Mouse (Mus musculus) layer of hippocampus, postnatal 14 days (tissue): ENCODE data around the gene Sipa1l1. TPM values are rescaled to one million over a fixed set of nuclear protein-coding genes. Genes with fewer than 3 reads are reported as not detected.

Experiments
- DNase-seq, 2 experiments: peaks; one replicate each; pipeline ENCODE4 v3.0.0; 2021 to 2022; ENCODE audit warnings: low spot score in 2 of 2, mixed read lengths in 1 of 2
- total RNA-seq, 2 experiments: library from RNA; stranded (reverse); gene quantifications; 2 replicates each; pipeline ENCODE4 v1.2.3; 2021

Sipa1l1 gene
- total RNA-seq, 2 experiments from 2014 or later = 159 to 165 TPM

DNA sequence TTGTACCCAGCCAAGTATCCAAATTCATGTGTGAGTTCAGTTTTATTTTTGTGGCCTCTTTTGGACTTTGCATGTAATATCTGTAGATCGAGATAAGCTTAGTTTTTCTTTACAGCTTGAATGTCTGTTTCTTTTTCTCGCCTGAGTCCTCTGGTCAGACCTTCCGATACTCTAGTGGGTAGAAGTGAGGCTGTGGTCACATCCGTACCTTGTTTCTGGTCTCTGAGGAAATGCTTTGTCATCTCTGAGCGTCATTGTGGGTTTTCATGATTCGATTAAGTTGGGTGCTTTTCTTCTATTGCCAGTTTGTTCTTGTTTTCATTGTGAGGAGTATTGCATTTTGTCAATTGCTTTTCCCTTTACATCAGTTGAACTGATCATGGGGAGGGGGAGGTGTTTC lies 76.1 kb downstream of the Sipa1l1 start:
- no peak for DNase-seq

DNA sequence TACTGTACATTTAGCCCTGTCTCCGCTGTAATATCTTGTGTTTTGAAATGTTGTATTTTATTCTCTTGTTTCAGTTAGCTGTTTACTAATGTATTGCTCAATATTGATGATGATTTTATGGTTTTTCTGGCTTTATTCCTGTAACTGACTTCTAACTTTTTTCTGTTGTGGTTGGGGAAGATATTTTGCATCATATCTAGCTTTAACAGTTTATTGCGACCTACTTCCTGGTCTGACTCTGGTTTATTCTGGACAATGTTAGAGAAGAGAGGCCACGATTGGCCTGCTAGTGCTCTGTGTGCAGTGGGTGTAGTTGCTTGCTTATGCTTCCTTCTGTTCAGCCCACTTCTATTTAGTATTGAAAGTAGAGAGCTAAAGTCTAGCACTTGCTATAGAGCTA lies 77.3 kb downstream of the Sipa1l1 start:
- DNase-seq = no peak

DNA sequence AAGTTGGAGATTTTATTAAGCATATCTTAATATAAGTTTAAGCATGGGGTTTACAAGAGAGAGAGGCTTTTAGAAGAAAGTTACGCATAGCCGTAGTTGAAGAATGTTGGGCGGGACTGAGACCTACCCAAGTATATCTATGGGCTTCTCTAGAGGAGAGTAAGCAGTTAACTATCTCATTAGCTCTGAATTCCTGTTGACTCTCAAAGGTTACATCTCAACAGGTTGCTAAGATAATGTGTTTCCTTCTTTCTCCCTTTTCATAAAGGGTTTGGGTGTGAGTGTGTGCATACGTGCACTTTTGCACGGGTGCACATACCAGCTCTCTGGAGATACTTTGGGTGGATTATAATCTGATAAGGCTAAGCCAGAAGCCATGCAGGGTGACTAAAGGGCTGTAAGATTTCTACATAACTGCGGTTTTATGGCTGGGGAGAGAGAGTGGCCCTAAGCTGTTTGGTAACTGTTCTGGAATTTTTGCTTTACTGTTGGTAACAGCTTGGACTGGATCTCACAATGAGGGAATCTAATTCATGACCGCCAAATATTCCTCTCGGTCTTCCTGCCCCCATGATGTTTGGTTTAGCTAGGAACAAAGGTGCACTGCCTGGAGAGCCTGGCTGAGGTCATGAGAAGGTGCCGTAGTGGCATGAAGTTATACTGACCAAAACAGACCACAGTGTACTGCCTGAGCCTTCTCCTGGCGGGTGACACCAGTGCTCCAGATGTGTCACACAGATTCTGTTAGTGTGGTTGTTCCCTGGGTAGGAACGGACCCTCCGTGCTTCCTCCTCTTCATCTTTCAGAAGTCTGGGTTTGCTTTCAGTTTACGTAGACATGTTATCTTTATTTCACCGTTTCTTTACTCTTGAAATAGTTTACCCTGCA lies 78.5 kb downstream of the Sipa1l1 start:
- DNase-seq = no peak

DNA sequence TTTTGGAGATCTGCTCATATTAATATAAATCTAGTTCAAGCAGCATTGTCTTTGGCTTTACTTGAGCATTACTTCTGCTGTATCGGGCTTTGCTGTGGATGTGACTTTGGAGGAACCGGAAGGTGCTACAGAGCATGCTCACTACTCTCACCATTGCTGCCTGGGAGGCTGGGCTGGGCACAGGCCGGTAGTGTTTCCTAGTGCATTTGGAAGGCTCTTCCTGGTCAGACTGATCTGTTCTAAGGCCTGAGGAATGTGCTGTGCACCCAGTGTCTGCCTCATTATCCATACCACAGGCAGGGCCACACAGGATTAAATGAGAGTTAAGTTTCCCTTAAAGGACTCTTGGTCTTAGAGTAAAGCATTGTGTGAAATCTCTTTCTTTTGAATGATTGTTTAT lies 79.4 kb downstream of the Sipa1l1 start:
- no peak for DNase-seq

DNA sequence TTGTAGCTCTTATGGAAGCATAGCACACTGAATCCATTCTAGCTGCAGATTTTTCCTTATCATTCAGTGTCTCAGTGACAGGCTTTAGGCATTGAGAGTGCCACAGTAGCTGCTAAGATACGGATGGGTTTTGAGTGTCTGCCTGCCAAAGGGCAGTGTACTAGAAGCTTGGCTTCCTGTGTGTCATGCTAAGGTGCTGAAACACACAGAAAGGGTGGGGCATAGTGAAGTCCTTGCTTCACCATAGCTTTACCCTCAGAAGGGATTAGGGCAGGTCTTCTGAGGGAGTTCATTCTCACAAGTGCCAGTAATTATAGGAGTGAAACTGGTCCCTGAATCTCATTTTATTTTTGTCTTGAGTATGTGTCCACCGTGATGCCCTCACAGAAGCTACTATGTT lies 82.2 kb downstream of the Sipa1l1 start:
- DNase-seq = no peak

DNA sequence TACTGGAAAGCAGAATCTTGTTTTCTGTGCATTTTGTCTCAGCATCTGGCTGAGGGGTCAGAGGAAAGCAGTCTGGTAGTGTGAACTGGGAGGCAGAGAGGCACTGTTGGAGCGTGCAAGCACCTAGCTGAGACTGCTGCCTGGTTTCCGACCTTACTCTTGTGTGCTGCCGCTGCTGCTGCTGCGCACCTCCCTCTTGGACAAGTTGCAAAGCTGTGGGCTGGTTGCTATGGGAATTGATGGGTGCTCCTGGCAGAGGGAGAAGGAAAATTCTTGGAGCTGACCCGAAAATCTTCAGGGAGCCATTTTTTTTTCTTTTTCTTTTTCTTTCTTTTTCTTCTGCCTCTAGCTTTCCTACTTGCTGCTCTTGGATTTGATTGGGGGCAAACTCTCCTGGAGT lies 85.0 kb downstream of the Sipa1l1 start:
- DNase-seq = peak in 1 of 2 experiments; percentile 68

DNA sequence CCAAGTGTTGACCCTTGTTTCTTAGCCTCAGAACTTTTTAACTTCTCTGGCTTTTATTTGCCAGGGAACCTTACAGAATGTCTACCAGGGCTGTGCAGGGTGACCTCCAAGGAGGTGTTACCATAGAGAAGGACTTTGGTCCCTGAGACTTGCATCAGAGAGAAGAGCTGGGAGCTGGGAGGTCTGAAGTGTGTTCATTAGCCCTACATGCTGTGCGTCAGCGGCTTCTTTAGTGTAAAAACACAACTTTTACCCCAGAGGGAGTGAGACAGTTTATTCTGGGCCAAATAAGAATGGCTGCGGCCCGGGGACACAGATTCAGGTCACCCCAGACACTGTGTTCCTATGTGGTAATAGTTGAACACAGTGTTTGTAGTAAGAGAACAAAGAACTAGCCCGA lies 86.9 kb downstream of the Sipa1l1 start:
- no peak for DNase-seq

DNA sequence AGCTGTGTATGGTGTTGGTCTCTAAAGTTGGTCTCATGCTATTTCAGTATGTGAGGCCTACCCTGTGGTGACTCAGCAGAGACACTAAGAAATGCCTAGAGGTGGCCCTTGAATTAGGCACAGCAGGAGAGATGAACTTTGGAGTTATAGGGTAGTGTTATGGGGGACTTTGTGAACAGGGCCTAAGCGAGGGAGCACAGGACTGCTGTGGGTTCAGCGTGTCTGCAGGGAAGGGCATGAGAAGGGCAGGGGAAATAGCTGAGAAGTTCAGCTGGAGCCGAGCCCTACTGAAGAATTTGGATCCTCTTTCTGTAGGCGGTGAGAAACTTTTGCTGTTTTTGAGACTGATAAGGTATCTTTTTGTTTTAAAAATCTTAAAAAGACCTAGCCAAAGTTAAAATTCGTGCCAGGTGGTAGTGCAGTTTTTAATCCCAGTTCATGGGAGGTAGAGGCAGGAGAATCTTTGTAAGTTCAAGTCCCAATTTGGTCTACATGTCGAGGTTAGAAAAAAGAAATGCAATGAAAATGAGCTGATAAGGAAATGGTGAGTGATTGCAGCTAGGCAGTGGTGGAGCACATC lies 87.9 kb downstream of the Sipa1l1 start:
- DNase-seq = no peak

DNA sequence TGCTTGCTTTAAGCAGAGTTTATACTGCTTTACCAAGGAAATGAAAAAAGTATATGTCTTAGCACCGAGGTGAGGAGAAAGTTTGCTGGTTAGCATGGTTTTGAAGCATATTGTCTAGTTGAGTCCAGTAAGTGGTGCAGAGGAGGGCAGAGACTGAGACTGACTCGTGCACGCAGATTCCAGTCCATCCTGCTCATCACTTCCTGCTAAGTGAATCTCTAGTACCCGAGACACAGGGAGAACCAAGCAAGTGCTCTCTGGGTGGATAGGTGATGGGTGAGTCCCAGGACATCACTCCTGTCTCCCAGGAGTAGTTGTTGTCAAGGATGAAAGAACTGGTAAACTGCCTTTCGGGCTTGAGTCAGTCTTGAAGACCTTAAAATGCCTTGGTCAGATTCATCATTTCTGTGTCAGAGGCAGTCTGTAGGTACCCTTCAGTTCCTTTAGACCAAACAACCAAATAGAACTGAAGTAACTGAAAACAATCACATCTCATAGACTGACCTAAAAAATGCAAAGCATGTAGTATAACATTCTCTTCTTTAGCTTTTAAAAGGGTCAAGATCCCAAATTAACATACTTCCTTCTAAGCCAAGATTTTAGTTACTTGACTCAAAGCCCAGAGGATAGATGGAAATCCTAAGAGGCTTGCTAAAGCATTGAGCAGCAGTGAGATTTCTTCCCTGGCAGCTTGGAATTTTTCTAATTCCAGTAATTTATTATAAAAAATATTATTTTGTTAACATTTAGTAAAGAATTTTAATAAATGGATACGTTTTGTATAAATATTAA lies 89.1 kb downstream of the Sipa1l1 start:
- no peak for DNase-seq

DNA sequence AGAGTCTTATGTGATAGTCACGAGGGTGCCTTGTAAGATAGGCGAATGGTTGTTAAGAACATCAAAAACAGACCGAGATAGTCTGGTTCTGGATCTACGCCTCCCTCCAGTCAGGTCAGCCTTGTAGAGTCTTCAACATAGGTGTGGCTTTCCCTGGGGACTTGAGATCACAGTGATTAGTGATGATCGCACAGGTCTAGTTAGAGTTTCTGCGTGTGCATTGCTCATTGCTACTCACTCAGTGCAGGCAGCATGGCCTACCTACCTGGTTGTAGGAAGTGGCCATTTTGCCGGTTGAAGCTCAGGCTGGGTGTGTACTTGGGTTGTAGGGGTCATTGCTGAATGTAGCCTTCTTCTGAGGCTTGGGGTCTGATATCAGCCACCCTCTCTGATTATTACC lies 94.3 kb downstream of the Sipa1l1 start:
- no peak for DNase-seq

DNA sequence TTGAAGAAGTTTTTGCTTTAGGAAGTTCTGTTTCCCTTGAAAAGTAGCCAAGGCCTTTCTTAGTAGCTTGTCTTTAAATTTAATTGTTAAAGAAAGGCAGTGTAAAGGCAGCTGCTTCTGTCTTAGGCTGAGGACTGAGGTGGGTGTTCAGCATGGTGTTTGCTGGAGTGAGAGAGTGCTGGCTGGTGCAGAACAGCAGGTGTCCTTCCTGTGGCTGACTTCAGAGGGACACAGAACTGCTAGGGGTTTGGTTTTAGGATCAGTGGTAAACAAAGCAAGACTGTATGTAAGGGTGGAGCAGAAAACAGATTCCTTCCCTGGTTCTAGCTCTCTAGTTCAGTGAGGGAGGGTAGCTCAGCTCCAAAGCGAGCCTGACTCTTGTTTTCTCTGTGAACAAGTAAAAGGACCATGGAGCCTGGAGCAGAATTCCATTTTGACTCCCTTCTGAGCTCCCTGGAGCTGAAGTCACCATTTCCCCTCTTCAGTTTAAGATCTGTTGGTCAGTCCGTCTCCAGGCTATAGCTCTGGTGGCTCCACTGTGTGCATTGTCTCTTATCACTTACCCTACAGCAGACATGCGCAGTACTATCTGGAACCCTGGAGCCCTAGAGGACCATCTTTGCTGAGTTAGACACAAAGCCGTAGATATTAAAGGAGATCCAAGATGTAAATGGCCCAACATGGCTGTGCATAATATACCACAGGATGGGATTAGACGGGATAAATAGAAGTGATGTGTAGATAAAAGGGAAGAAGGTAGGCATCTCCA lies 95.1 kb downstream of the Sipa1l1 start:
- DNase-seq = no peak

DNA sequence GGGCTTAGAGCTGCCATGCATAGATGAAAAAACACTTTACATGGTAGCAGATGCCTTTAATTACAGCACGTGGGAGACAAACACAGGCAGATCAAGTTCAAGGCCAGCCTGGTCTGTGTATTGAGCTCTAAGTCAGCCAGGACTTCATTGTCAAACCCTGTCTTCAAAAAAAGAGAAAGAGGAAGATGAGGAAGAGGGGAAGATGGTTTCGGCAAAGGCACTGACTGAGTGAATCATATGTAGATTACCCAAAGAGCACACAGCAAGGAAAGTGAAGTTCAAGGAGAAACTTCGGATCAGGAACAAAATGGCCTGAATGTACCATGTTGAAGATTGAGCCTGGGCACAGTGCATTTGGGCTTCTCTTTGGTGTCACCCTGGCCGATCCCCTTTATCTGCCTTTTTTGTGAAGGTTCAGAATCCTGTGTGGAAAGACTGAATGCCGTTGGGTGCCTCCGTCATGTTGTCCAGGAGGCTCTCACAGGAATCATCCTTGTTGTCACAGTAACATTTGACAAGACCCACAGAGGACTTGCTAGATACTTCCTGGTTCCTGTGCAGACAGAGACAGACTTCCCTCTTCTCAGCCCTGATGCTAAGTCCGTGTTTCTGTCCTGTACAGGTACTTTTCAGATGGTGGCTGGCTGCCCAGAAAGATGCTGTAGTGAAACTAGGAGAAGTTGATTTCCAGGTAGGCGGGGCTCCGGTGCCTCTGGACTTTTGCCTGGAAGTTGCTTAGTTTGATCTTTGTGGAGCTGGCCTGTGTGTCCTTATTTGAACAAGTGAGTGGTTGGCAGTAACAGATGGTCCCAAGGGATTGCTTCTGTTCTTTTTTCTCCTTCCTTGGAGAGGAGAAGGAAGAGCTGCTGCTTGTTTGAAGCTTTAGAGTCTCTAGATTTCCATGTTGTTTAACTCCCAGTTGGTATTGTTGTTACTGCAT lies 96.5 kb downstream of the Sipa1l1 start:
- peak in 1 of 2 experiments; percentile 35 for DNase-seq

DNA sequence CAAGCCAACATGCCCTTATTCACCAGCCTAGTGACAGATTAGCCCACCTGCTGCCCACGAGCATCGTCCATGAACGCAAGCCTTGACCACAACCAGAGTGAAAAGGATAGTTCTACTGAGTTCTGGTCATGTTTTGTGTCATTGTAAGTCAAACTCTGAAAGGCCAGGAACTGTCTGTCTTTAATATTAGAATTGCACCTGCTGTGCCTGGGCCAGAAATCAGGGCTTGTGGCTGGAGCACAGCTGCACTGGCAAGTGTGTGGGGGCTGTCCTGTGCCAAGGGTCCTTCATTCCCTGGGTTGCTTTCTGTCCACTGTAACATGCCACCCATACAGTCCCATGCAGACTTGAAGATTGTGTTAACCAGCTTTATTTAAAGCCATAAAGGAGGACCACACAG lies 102.3 kb downstream of the Sipa1l1 start:
- DNase-seq = no peak

DNA sequence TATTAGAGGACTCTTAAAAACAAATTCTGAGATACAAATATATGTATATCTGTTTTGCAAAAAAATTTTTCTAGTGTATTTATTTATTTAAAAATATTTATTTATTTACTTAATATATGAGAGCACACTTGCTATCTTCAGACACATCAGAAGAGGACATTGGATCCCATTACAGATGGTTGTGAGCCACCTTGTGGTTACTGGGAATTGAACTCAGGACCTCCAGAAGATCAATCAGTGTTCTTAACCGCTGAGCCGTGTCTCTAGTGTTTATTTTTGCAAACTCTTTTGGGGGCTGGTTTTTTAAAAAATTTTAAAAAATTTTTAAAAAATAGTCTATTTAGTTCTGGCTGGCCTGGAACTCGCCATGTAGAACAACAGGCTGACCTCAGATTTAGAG lies 104.4 kb downstream of the Sipa1l1 start:
- DNase-seq = no peak

DNA sequence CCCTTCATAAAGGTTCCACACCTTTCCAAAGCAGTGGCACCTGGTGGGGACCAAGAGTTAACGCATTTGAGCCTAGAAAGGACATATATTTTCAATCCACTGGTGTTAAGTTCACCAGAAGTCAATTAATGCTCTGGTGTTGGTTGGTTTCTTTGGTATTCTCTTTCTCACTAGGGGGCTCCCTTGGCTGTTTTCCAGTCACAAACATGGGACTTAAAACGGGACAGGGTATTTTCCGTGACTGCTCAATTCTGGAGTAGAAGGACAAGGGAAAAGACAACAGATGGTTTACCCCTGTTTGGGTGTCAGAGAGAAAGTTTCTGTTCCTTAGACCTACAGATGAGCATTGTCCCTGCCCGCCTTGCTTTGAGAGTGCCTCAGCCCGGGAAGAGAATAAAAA lies 105.5 kb downstream of the Sipa1l1 start:
- DNase-seq = no peak

DNA sequence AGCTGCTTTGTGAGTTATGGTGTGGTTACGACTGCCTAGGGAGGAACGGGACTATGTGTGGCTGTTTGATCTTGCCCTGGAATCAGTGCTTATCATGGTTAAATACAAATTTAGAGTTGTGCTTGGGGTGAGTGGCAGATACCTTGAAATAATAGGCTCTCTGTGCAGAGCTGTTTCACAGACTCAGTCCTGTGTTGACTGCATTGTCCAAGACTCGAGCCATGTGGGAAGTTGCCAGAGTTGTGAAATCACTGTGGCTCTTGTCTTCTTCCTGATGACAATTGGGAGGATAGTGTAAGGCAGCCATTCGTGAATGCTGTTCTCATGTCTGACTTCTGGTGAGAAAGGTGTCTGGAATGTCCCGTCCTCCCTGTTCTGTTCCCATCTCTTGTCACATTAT lies 106.6 kb downstream of the Sipa1l1 start:
- no peak for DNase-seq

DNA sequence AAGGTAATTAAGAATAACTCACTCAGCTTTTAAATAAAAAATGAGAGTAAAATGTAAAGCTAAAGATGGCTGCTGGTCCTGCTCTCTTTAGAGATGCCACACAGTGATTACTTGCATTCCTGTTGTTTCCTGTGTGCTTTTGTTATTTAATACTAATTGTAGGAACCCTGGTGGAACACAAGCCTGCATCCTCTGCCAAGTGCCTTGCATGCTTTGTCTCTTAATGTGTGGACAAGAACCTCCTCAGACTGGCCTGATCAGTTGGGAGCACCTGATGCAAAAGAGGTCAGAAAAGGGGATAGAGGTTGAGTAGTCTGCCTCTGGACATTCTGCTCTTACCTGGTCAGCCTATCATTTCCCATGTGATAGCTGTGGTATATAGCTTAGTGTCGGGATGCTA lies 107.5 kb downstream of the Sipa1l1 start:
- DNase-seq = no peak

DNA sequence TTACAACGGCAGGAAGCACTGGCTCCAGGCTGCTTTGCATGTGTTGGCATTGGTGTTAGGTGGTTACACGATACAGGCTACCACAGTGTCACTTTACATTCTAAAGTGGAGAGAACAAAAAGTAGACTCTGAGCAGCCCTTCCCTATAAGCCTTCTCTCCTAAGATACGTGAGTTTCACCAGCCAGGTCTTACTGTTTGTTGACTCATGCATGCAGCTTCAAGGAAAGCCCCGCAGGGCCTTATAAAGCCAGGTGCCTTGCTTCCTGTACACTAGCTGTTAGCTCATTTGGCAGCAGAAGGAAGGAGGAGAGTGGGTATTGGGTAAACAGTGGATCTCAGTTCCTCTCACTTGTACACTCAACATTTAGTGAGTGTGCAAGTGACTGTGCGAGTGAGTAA lies 115.5 kb downstream of the Sipa1l1 start:
- no peak for DNase-seq

DNA sequence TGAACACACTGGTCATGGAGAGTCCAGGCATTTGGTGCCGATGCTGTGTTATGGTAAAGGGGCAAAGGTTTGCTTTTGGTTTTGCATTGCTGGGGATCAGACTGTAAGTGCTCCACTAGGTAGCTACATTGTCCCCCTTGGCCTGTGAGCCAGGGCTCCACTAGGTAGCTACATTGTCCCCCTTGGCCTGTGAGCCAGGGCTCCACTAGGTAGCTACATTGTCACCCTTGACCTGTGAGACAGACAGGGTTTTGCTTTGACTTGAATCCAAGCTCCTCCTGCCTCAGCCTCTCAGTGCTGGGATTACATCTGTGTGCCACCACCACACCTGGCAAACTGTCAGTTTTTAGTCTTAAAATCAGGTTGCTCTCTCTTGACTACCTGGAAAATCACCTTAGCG lies 115.9 kb downstream of the Sipa1l1 start:
- no peak for DNase-seq

DNA sequence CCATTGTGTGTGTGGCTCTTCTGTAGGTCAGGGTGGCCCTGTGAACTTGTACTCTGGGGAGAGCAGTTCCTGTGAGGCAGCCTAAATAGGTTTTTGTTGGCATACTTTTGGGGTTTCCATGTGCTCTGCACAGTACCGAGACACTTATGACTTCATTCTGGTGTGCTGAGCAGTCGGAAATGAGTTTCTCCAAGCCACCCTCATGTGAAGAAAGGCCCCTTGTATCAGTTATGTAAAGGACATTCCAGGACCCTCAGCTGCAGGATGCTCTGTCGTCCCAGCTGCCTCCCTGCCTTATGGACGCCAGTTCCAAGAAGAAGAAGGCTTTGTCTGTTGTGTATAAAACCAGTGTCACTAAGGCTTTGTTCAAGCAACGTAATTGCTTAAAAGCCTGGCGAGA lies 116.9 kb downstream of the Sipa1l1 start:
- no peak for DNase-seq
